Mouse (Mus musculus) thymus, adult 2 months (tissue): ENCODE measurements around the gene Dnmt1. TPM values are rescaled to one million over a fixed set of nuclear protein-coding genes. Genes with fewer than 3 reads are reported as not detected.

Source experiments
- DNase-seq: peaks from one replicate; pipeline ENCODE4 v3.0.0; 2021
- H3K27ac ChIP-seq: fragments of 200-500 bp; 2 replicates; pipeline ENCODE4 v1.5.1; 2012; ENCODE audit warnings: low read length, control low read depth; ENCODE audit not compliant: control insufficient read depth, insufficient read depth
- H3K27me3 ChIP-seq: fragments of 200-500 bp; 2 replicates; pipeline ENCODE4 v1.6.1; 2012; ENCODE audit warnings: mild to moderate bottlenecking, low read length, moderate library complexity, mixed read lengths; ENCODE audit not compliant: control insufficient read depth, insufficient read depth
- H3K36me3 ChIP-seq: fragments of 200-500 bp; 2 replicates; pipeline ENCODE4 v1.6.1; 2012; ENCODE audit warnings: mild to moderate bottlenecking, low read length, moderate library complexity; ENCODE audit not compliant: control insufficient read depth, insufficient read depth
- H3K4me1 ChIP-seq: fragments of 200-500 bp; replicated peaks from 2 replicates; pipeline ENCODE4 v1.6.1; 2012; ENCODE audit warnings: low read length; ENCODE audit not compliant: control insufficient read depth, insufficient read depth
- H3K4me3 ChIP-seq: fragments of 200-500 bp; 2 replicates; pipeline ENCODE4 v1.5.1; 2012; ENCODE audit warnings: mild to moderate bottlenecking, low read length, control low read depth, moderate library complexity; ENCODE audit not compliant: control insufficient read depth, insufficient read depth
- CTCF ChIP-seq: fragments of 200-500 bp; IDR thresholded peaks from 2 replicates; pipeline ENCODE4 v1.5.1; 2012; ENCODE audit warnings: mild to moderate bottlenecking, control low read depth, low read length, moderate library complexity, borderline replicate concordance; ENCODE audit not compliant: control insufficient read depth, poor library complexity, insufficient read depth; ENCODE audit errors: extremely low read depth
- POLR2A ChIP-seq: fragments of 200-500 bp; IDR thresholded peaks from 2 replicates; pipeline ENCODE4 v1.6.1; 2012; ENCODE audit warnings: mild to moderate bottlenecking, low read length, control low read depth, moderate library complexity; ENCODE audit not compliant: control insufficient read depth, poor library complexity, insufficient read depth; ENCODE audit errors: extremely low read depth
- WGBS: fragments of 180-500 bp; shearing (Covaris S2); methylation state at CpG from one replicate; pipeline ENCODE4 v1.1.7; 2018; 5-methylcytosine and 5-hydroxymethylcytosine counted together
- polyA plus RNA-seq: library from polyadenylated mRNA; depleted of rRNA; stranded (reverse); fragments of >200 nt; gene quantifications from 2 replicates; pipeline ENCODE4 v1.2.3, GENCODE M21; 2012; rRNA removed

Gene Dnmt1
- polyA plus RNA-seq, 1 experiment: 142 TPM

DNA sequence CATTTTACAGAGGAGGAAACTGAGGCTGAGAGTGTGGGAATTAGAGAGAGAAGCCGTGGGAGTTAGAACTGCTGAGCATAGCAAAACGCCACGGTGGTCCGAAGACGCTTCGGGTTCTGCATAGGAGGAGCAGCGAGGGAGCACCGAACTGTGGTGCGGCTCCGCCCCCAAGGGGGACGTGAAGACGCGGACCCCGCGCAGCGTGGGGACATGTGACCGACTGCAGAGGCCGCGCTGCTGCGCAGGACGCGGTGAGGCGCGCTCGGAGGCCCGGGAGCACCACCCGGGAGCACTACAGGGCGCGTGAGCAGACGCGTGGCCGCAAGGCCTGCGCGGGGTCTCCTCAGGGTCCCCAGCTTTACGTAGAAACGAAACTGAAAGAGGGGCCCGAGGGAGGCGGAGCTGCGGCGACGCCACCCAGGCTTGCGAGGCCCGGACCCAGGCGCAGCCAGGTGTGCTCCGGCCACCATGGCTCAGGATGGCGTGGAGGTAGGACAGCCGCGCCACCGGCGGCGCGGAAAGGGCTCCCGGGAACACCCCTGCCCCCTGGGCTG is 91.2 kb downstream of the Dnmt1 start, which contains the start of gene A230050P20Rik:
A230050P20Rik (plus strand) TSS at position 195 of the 554 bp plus-strand sequence.
- no peaks in the 10 kb centered on the region for H3K36me3 ChIP-seq
- H3K27ac ChIP-seq: no peak within 1 kb of the TSS
- H3K27me3 ChIP-seq: no peaks in the 10 kb centered on the region
- 2% methylated on average over 49 of the region's 53 CpGs for WGBS
- H3K4me3 ChIP-seq: peak within 1 kb of the TSS; percentile 91
- no peak for TF ChIP-seq CTCF
- TF ChIP-seq POLR2A: no peak
- peak; percentile 49 for DNase-seq
- peaks cover 13% of the 10 kb centered on the region for H3K4me1 ChIP-seq

DNA sequence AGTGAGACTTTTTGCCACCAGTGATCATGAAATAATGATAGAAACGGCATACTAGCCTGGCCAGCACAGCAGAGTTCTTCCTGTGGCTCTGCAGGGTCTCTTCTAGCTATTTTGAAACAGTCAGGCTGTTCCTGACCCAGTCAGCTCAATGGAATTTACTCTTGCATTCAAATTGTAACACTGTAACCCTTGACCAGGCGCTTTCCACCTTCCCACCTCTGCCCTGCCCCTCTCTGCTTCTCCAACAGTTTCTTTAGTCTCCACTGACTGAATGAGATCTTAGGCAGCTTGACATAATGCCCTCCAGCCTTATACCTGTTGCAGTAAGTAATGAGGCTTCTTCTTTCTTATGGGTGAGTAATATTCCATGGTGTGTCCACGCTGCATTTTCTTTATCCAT is 92.8 kb downstream of the Dnmt1 start:
- DNase-seq: no peak
- TF ChIP-seq CTCF: no peak
- no peak for TF ChIP-seq POLR2A
- no peak overlapping the region for H3K4me3 ChIP-seq
- peaks cover 13% of the 10 kb centered on the region for H3K4me1 ChIP-seq
- H3K36me3 ChIP-seq: no peaks in the 10 kb centered on the region
- WGBS: 60% methylated on average over 3 of the region's 3 CpGs
- H3K27ac ChIP-seq: no peak overlapping the region
- no peaks in the 10 kb centered on the region for H3K27me3 ChIP-seq

DNA sequence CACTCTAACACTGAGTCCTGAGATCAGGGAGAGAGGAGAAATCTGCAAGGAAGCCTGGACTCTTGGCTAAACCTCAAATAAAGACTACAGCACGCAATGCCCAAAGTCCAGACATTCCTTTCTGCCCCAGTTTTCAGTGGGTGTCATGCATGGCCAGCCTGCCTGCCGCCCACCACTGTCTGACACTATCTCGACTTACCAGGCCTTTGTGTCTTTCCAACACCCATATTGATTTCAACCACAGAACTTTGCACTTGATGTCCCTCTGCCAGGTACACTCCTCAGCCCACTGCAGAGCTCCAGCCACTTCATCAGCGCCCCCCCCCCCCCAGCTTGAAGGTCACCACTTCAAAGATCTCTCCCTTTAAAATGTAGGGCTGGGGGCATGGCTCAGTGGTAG is 97.5 kb downstream of the Dnmt1 start:
- no peak overlapping the region for H3K4me3 ChIP-seq
- no peak overlapping the region for H3K27ac ChIP-seq
- H3K27me3 ChIP-seq: no peaks in the 10 kb centered on the region
- WGBS: 71% methylated on average over 4 of the region's 4 CpGs
- H3K4me1 ChIP-seq: no peaks in the 10 kb centered on the region
- no peak for DNase-seq
- no peak for TF ChIP-seq CTCF
- TF ChIP-seq POLR2A: no peak
- H3K36me3 ChIP-seq: no peaks in the 10 kb centered on the region

DNA sequence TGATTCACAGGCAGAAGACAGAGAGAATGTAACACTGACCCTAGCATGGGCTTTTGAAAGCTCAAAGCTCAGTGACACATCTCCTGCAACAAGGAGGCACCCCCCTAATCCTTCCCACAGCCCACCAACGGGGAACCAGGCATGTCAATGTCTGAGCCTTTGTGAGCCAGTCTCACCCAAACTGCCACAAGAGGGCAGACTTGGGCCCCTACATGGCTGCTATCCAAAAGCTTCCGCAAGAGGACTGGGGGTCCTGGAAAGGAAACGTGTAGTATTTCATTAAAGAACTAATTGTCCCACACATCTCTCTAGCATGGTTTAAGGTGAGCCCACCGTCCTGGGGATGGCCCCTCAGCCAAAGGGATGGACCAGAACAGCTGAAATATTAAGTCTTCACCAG is 97.9 kb downstream of the Dnmt1 start:
- Histone ChIP-seq H3K27me3 (no peaks in the 10 kb centered on the region), H3K27ac (no peak overlapping the region), H3K36me3 (no peaks in the 10 kb centered on the region), H3K4me3 (no peak overlapping the region), H3K4me1 (no peaks in the 10 kb centered on the region)
- TF ChIP-seq POLR2A (no peak), CTCF (peak; percentile 69; the same call in 1 of the 2 replicates)
- 11% methylated on average over 4 of the region's 4 CpGs for WGBS
- peak; percentile 51 for DNase-seq

DNA sequence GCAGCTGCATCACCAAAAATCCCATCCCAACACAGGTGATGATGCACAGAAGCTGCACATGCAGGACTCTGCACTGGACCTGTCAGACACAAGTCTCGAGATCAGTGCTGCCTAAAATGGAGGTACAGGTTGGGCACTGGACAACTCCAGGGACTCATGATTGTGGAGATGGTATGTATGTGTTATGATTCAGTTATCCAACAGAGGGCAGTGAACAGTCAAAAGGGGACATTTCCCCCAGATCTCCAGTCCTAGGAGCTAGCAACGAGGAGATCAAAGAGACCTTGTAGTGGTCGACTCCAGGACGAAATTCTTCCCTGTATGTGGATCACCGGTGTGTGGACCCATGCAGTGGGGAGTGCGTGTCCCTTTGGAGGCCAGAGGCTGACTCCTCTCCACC is 99.8 kb downstream of the Dnmt1 start:
- TF ChIP-seq CTCF (no peak), POLR2A (no peak)
- Histone ChIP-seq H3K27me3 (no peaks in the 10 kb centered on the region), H3K27ac (no peak overlapping the region), H3K4me1 (no peaks in the 10 kb centered on the region), H3K36me3 (no peaks in the 10 kb centered on the region), H3K4me3 (no peak overlapping the region)
- 45% methylated on average over 6 of the region's 6 CpGs for WGBS
- no peak for DNase-seq

Other genes starting within 250 kb of the Dnmt1 start
- gene Olfm2, start 213.5 kb downstream of the Dnmt1 start, polyA plus RNA-seq: 0.51 and 0.93 TPM in 2 replicates
- 3.1 and 4.3 TPM in 2 replicates for gene Col5a3, start 144.8 kb downstream of the Dnmt1 start, polyA plus RNA-seq
- gene Rdh8, start 141.4 kb downstream of the Dnmt1 start, polyA plus RNA-seq: not detected in 2 replicates
- gene A230050P20Rik, start 91.2 kb downstream of the Dnmt1 start, polyA plus RNA-seq: 93.1 and 103 TPM in 2 replicates
- 8.7 and 8.8 TPM in 2 replicates for gene Angptl6, start 80.2 kb downstream of the Dnmt1 start, polyA plus RNA-seq
- 121 and 140 TPM in 2 replicates for gene Ppan, start 71.7 kb downstream of the Dnmt1 start, polyA plus RNA-seq
- 137 and 140 TPM in 2 replicates for gene Eif3g, start 61.3 kb downstream of the Dnmt1 start, polyA plus RNA-seq
- gene S1pr2, start 16.9 kb upstream of the Dnmt1 start, polyA plus RNA-seq: 11.0 and 11.2 TPM in 2 replicates
- gene Mrpl4, start 42.9 kb upstream of the Dnmt1 start, polyA plus RNA-seq: 125 and 140 TPM in 2 replicates
- 78.1 and 90.8 TPM in 2 replicates for gene Icam1, start 56.1 kb upstream of the Dnmt1 start, polyA plus RNA-seq
- gene Icam4, start 69.5 kb upstream of the Dnmt1 start, polyA plus RNA-seq: 0.26 and 0.71 TPM in 2 replicates
- gene Icam5, start 72.2 kb upstream of the Dnmt1 start, polyA plus RNA-seq: 0.63 and 1.0 TPM in 2 replicates
- gene Zglp1, start 107.2 kb upstream of the Dnmt1 start, polyA plus RNA-seq: 0.79 and 1.1 TPM in 2 replicates
- 0.47 and 0.48 TPM in 2 replicates for gene Gm49373, start 113.2 kb upstream of the Dnmt1 start, polyA plus RNA-seq
- 52.0 and 67.8 TPM in 2 replicates for gene Fdx1l, start 113.7 kb upstream of the Dnmt1 start, polyA plus RNA-seq
- gene Gm38431, start 132.1 kb upstream of the Dnmt1 start, polyA plus RNA-seq: 13.5 and 18.0 TPM in 2 replicates
- gene Raver1, start 132.1 kb upstream of the Dnmt1 start, polyA plus RNA-seq: 229 and 270 TPM in 2 replicates
- gene Tyk2, start 171.4 kb upstream of the Dnmt1 start, polyA plus RNA-seq: 50.7 and 51.1 TPM in 2 replicates
- 91.1 and 92.5 TPM in 2 replicates for gene Cdc37, start 190.1 kb upstream of the Dnmt1 start, polyA plus RNA-seq
- 6.1 and 6.8 TPM in 2 replicates for gene Pde4a, start 205.8 kb upstream of the Dnmt1 start, polyA plus RNA-seq